ENCODE assay signal across 24 mouse cellular contexts in genomic region chrX:36156677-36157076, GRCm38 (mm10). TPM values are rescaled to one million over a fixed set of nuclear protein-coding genes. Genes with fewer than 3 reads are reported as not detected.
DNase-seq lines count a peak whose midpoint lies in the region; ATAC-seq and TF ChIP-seq lines count a peak whose summit lies in the region.
"Had no signal": no experiment of that assay in that cellular context is flagged by ENCODE, and none has a peak within 500 bp of the region (broad histone marks: within the 10 kb centered on the region; RNA-seq: fewer than 3 reads in every experiment).

No protein-coding gene starts in this region.

- peak overlapping the region; percentile 58 for H3K27ac ChIP-seq in heart, adult 2 months
- H3K27ac ChIP-seq in heart, embryonic 15.5 days, result peak overlapping the region; percentile 53
- no peak overlapping the region for H3K27ac ChIP-seq in heart, embryonic 12.5 days (ENCODE audit: poor library complexity, severe bottlenecking)
- H3K27ac ChIP-seq in heart, postnatal 0 days (ENCODE audit: low read depth), result peak overlapping the region; percentile 38; the same call in 1 of the 2 replicates
- H3K27ac ChIP-seq: embryonic facial prominence, embryonic 10.5 days; embryonic facial prominence, embryonic 12.5 days; forebrain, embryonic 13.5 days; forebrain, embryonic 15.5 days had no signal

- H3K36me3 ChIP-seq in heart, adult 2 months (ENCODE audit: control insufficient read depth, insufficient read depth, low read length), result peaks cover 2% of the 10 kb centered on the region
- H3K36me3 ChIP-seq in heart, embryonic 15.5 days, result no peaks in the 10 kb centered on the region
- H3K36me3 ChIP-seq in heart, embryonic 12.5 days, result no peaks in the 10 kb centered on the region
- H3K36me3 ChIP-seq in heart, postnatal 0 days (replicated peaks; ENCODE audit: control insufficient read depth, insufficient read depth, low read length), result no peaks in the 10 kb centered on the region; the same call in 1 of the 2 replicates
- H3K36me3 ChIP-seq: embryonic facial prominence, embryonic 10.5 days; embryonic facial prominence, embryonic 12.5 days; forebrain, embryonic 15.5 days; G1E had no signal

- no peaks in the 10 kb centered on the region for H3K27me3 ChIP-seq in heart, adult 2 months (ENCODE audit: control insufficient read depth, insufficient read depth, low read length)
- no peaks in the 10 kb centered on the region for H3K27me3 ChIP-seq in heart, embryonic 15.5 days
- no peaks in the 10 kb centered on the region for H3K27me3 ChIP-seq in heart, embryonic 12.5 days (replicated peaks)
- no peaks in the 10 kb centered on the region for H3K27me3 ChIP-seq in heart, postnatal 0 days (ENCODE audit: control insufficient read depth, insufficient read depth, low read length)
- H3K27me3 ChIP-seq: CH12.LX; embryonic facial prominence, embryonic 12.5 days; forebrain, embryonic 13.5 days; forebrain, embryonic 15.5 days had no signal

- TF ChIP-seq EP300 in heart, adult 2 months (IDR thresholded peaks at IDR 0.05; ENCODE audit: insufficient read depth, low read depth, low read length), result no peak
- TF ChIP-seq EP300 in heart, postnatal 0 days (IDR thresholded peaks at IDR 0.05; ENCODE audit: low read depth), result no peak; the same call in 1 of the 2 replicates

- WGBS in heart, adult 2 months, result 61% methylated on average over 2 of the region's 2 CpGs
- 44% methylated on average over 2 of the region's 2 CpGs for WGBS in heart, embryonic 15.5 days
- WGBS in heart, embryonic 12.5 days, result 46% methylated on average over 2 of the region's 2 CpGs
- 38% methylated on average over 2 of the region's 2 CpGs for WGBS in heart, postnatal 0 days

- no peaks in the 10 kb centered on the region; the same call in 1 of the 2 replicates for H3K4me1 ChIP-seq in heart, adult 2 months (ENCODE audit: control insufficient read depth, insufficient read depth, low read length)
- no peaks in the 10 kb centered on the region for H3K4me1 ChIP-seq in heart, embryonic 15.5 days (replicated peaks)
- H3K4me1 ChIP-seq in heart, embryonic 12.5 days (replicated peaks), result 0 out of 2 replicates have a peak, but pooled peaks cover 2% of the 10 kb centered on the region
- H3K4me1 ChIP-seq in heart, postnatal 0 days (ENCODE audit: control insufficient read depth, insufficient read depth), result no peaks in the 10 kb centered on the region
- H3K4me1 ChIP-seq: embryonic facial prominence, embryonic 10.5 days; embryonic facial prominence, embryonic 12.5 days; forebrain, embryonic 13.5 days; forebrain, embryonic 15.5 days had no signal

- DNase-seq in heart, adult 2 months, result no peak
- DNase-seq in heart, postnatal 10 days, result no peak
- no peak for DNase-seq in heart, postnatal 0 days (ENCODE audit: low spot score)
- no peak for DNase-seq in heart, adult 11 months
- DNase-seq: adrenal gland, adult 8-10 months; adrenal gland, postnatal 14 days; adrenal gland, postnatal 36 days; B cell, adult 2 months; cerebellum, adult 11-12 months; cerebellum, adult 2 months; cerebellum, adult 9-10 months; cerebellum, postnatal 10 days; cerebellum, postnatal 25 days had no signal

- ATAC-seq in heart, embryonic 15.5 days (replicated peaks; ENCODE audit: insufficient number of reproducible peaks, insufficient read depth, low FRiP score, low read depth), result no peak
- no peak for ATAC-seq in heart, embryonic 12.5 days (ENCODE audit: insufficient number of reproducible peaks, low FRiP score)
- ATAC-seq in heart, postnatal 0 days (ENCODE audit: insufficient read depth, low read depth), result peak; percentile 53; the same call in 1 of the 2 replicates
- ATAC-seq: activated CD4-positive, CD25-positive, alpha-beta regulatory T cell, adult 4 months; CD4-positive, CD25-positive, alpha-beta regulatory T cell, adult 4 months; forebrain, embryonic 13.5 days; forebrain, embryonic 15.5 days; Patski had no signal

- H3K4me3 ChIP-seq in heart, adult 2 months, result no peak overlapping the region
- H3K4me3 ChIP-seq in heart, embryonic 15.5 days, result no peak overlapping the region
- no peak overlapping the region for H3K4me3 ChIP-seq in heart, embryonic 12.5 days
- no peak overlapping the region for H3K4me3 ChIP-seq in heart, postnatal 0 days (ENCODE audit: low read depth, low read length)
- H3K4me3 ChIP-seq: embryonic facial prominence, embryonic 10.5 days; embryonic facial prominence, embryonic 12.5 days; forebrain, embryonic 13.5 days; forebrain, embryonic 15.5 days had no signal

- H3K9ac ChIP-seq in heart, adult 2 months (ENCODE audit: low read depth, low read length), result no peak overlapping the region
- H3K9ac ChIP-seq in heart, embryonic 15.5 days, result no peak overlapping the region
- H3K9ac ChIP-seq in heart, embryonic 12.5 days, result no peak overlapping the region
- H3K9ac ChIP-seq in heart, postnatal 0 days (replicated peaks; ENCODE audit: low read depth, low read length), result no peak overlapping the region
- H3K9ac ChIP-seq: embryonic facial prominence, embryonic 12.5 days; forebrain, embryonic 13.5 days; forebrain, embryonic 15.5 days had no signal

- H3K4me2 ChIP-seq in heart, embryonic 15.5 days, result no peak overlapping the region
- no peak overlapping the region for H3K4me2 ChIP-seq in heart, embryonic 12.5 days
- no peak overlapping the region for H3K4me2 ChIP-seq in heart, postnatal 0 days (ENCODE audit: low read depth, low read length)
- H3K4me2 ChIP-seq: embryonic facial prominence, embryonic 12.5 days; forebrain, embryonic 13.5 days; forebrain, embryonic 15.5 days had no signal

- no peaks in the 10 kb centered on the region for H3K79me2 ChIP-seq in heart, adult 2 months (replicated peaks; ENCODE audit: control insufficient read depth, insufficient read depth, low read length)

- no peak for TF ChIP-seq POLR2A in heart, adult 2 months (IDR thresholded peaks at IDR 0.05; ENCODE audit: insufficient read depth, low read depth, low read length)

- intact Hi-C loops in heart, adult 2 months (cut with DNase I), result no loop called here
- intact Hi-C loops in heart, postnatal 10 days (cut with DNase I), result no loop called here

- H3K9me3 ChIP-seq in heart, embryonic 15.5 days (replicated peaks), result no peaks in the 10 kb centered on the region
- H3K9me3 ChIP-seq in heart, embryonic 12.5 days (replicated peaks), result no peaks in the 10 kb centered on the region
- no peaks in the 10 kb centered on the region for H3K9me3 ChIP-seq in heart, postnatal 0 days (replicated peaks; ENCODE audit: control insufficient read depth, low read length)
- H3K9me3 ChIP-seq: embryonic facial prominence, embryonic 10.5 days; embryonic facial prominence, embryonic 12.5 days; forebrain, embryonic 13.5 days; forebrain, embryonic 15.5 days; G1E had no signal

- TF ChIP-seq CTCF in heart, adult 2 months (IDR thresholded peaks at IDR 0.05), result no peak
- TF ChIP-seq CTCF in heart, postnatal 0 days (IDR thresholded peaks at IDR 0.05; ENCODE audit: low read depth), result no peak

RNA-seq across cellular contexts. Expression of gene Zcchc12, which starts 39.0 kb away (rescaled TPM):
- under 1 TPM in 1 of 2 experiments, not detected in 1; 0.13 TPM for total RNA-seq in heart, adult 2 months (2021)
- polyA plus RNA-seq in heart, adult 2 months (2012; rRNA removed), result 0.15 and 0.16 TPM in 2 replicates
- under 1 TPM; 0.31 to 0.35 TPM for total RNA-seq in heart, postnatal 10 days (2021)
- 3.0 and 4.8 TPM in 2 replicates for polyA plus RNA-seq in heart, embryonic 15.5 days (2015; fragmentation: Nextera tagmentation; extraction: Ambion mirVana)
- polyA plus RNA-seq in heart, embryonic 12.5 days (2016; fragmentation: Nextera tagmentation; extraction: Ambion mirVana), result 7.3 and 7.9 TPM in 2 replicates
- total RNA-seq in heart, postnatal 0 days (2014; rRNA removed; ENCODE audit: low replicate concordance), result 0.35 and 0.42 TPM in 2 replicates
- 0.66 and 0.77 TPM in 2 replicates for polyA plus RNA-seq in heart, postnatal 0 days (2015; fragmentation: Nextera tagmentation; extraction: Ambion mirVana)
- total RNA-seq: CH12.LX, G1E had no signal
- polyA plus RNA-seq: G1E had no signal

RNA-seq across cellular contexts. Expression of gene Il13ra1, which starts 44.8 kb away (rescaled TPM):
- 10 to 100 TPM; 25.2 to 30.9 TPM for total RNA-seq in heart, adult 2 months (2021)
- 10.6 and 18.2 TPM in 2 replicates for polyA plus RNA-seq in heart, adult 2 months (2012; rRNA removed)
- total RNA-seq in heart, postnatal 10 days (2021), result 10 to 100 TPM; 46.3 to 56.7 TPM
- polyA plus RNA-seq in heart, embryonic 15.5 days (2015; fragmentation: Nextera tagmentation; extraction: Ambion mirVana), result 30.7 and 31.0 TPM in 2 replicates
- polyA plus RNA-seq in heart, embryonic 12.5 days (2016; fragmentation: Nextera tagmentation; extraction: Ambion mirVana), result 23.9 and 24.2 TPM in 2 replicates
- 41.4 and 41.6 TPM in 2 replicates for total RNA-seq in heart, postnatal 0 days (2014; rRNA removed; ENCODE audit: low replicate concordance)
- polyA plus RNA-seq in heart, postnatal 0 days (2015; fragmentation: Nextera tagmentation; extraction: Ambion mirVana), result 28.3 and 28.9 TPM in 2 replicates
- polyA plus RNA-seq: G1E had no signal
